Mouse (Mus musculus) kidney, postnatal 0 days (tissue): ENCODE results near the gene H1foo. TPM values are rescaled to one million over a fixed set of nuclear protein-coding genes. Genes with fewer than 3 reads are reported as not detected.

ENCODE experiments used
- ATAC-seq: fragments of 200-750 bp; cut with Nextera tagmentation; replicated peaks from 2 replicates; pipeline ENCODE4 v1.8.0; 2017; ENCODE audit warnings: low read depth, moderate number of reproducible peaks, moderate TSS enrichment, moderate library complexity; ENCODE audit not compliant: low FRiP score
- DNase-seq: peaks from one replicate; pipeline ENCODE4 v3.0.0-alpha.2; 2016; ENCODE audit warnings: low spot score
- H3K27ac ChIP-seq: fragments of 300-500 bp; sonication (generic); 2 replicates; pipeline ENCODE4 v1.5.1; 2014; ENCODE audit warnings: mild to moderate bottlenecking
- H3K27me3 ChIP-seq: fragments of 300-500 bp; sonication (generic); 2 replicates; pipeline ENCODE4 v1.6.1; 2014; ENCODE audit warnings: low read length, mixed read lengths; ENCODE audit not compliant: insufficient read depth
- H3K36me3 ChIP-seq: fragments of 300-500 bp; sonication (generic); 2 replicates; pipeline ENCODE4 v1.6.1; 2014; ENCODE audit warnings: low read length, mixed read lengths; ENCODE audit not compliant: insufficient read depth
- H3K4me1 ChIP-seq: fragments of 300-500 bp; sonication (generic); replicated peaks from 2 replicates; pipeline ENCODE4 v1.6.1; 2014; ENCODE audit warnings: antibody characterized with exemption, low read length, mixed read lengths; ENCODE audit not compliant: insufficient read depth
- H3K4me2 ChIP-seq: fragments of 300-500 bp; sonication (generic); 2 replicates; pipeline ENCODE4 v1.6.1; 2014; ENCODE audit warnings: mild to moderate bottlenecking, low read length, moderate library complexity, mixed read lengths
- H3K4me3 ChIP-seq: fragments of 300-500 bp; sonication (generic); replicated peaks from 2 replicates; pipeline ENCODE4 v1.5.1; 2014; ENCODE audit warnings: low read depth, low read length
- H3K9ac ChIP-seq: fragments of 300-500 bp; sonication (generic); 2 replicates; pipeline ENCODE4 v1.6.1; 2014; ENCODE audit warnings: low read depth, low read length
- H3K9me3 ChIP-seq: fragments of 300-500 bp; sonication (generic); replicated peaks from 2 replicates; pipeline ENCODE4 v1.6.1; 2016; ENCODE audit warnings: low read length, inconsistent platforms, mixed read lengths
- CTCF ChIP-seq: IDR thresholded peaks from 2 replicates; pipeline ENCODE4 v1.5.1; 2016; ENCODE audit warnings: antibody characterized with exemption, low read depth, mild to moderate bottlenecking, moderate library complexity
- WGBS: fragments of 180-500 bp; shearing (Covaris S2); extraction: QIAGEN DNeasy Blood & Tissue Kit; methylation state at CpG from one replicate; pipeline ENCODE4 v1.1.7; 2014; 5-methylcytosine and 5-hydroxymethylcytosine counted together
- polyA plus RNA-seq: library from polyadenylated mRNA; unstranded; fragments of >200 nt; fragmentation: Nextera tagmentation; extraction: Ambion mirVana; gene quantifications from 2 replicates; pipeline ENCODE4 v1.2.1, GENCODE M21; 2015

H1foo gene
- polyA plus RNA-seq, 1 experiment from 2014 or later: not detected

DNA sequence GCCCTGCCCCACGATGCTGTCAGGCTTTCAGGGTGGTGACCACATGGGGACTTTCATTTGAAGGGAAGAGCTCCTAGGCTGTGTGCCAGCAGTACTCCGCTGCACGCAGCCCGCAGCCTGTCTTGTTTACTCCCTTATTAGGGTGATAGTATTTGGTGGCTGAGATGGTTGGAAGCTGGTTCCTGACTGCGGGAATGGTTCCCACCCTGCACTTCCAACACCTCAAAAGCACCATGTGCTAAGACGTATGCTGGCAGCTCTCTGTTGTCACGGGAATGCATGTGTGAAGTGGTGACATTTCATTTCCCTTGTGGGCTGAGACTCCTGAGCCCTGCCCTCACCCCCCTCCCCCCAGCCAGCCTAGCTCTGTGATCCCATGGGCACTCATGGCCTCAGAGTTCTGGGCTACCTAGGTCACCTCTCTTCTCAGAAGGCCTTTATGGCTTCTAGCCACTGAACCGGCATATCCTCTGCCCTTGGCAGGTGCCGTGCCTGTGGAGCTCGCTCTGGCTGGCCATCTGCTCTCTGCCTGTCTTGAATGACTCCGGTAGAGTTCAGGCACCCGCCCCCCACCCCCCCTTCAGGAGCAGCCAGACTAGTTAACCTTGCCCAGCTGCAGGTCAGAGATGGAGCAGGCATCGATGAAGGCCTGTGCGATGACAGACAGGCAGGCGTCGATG is 12.3 kb downstream of the H1foo start:
- peaks cover 17% of the 10 kb centered on the region for H3K4me1 ChIP-seq
- H3K4me2 ChIP-seq: no peak overlapping the region
- H3K4me3 ChIP-seq: no peak overlapping the region
- peak; percentile 75 for ATAC-seq
- H3K9me3 ChIP-seq: no peaks in the 10 kb centered on the region
- H3K27ac ChIP-seq: peak overlapping the region; percentile 54
- no peak for TF ChIP-seq CTCF
- no peaks in the 10 kb centered on the region for H3K27me3 ChIP-seq
- H3K36me3 ChIP-seq: peaks cover 38% of the 10 kb centered on the region
- no peak overlapping the region for H3K9ac ChIP-seq
- peak; percentile 90 for DNase-seq
- WGBS: 29% methylated on average over 16 of the region's 16 CpGs

DNA sequence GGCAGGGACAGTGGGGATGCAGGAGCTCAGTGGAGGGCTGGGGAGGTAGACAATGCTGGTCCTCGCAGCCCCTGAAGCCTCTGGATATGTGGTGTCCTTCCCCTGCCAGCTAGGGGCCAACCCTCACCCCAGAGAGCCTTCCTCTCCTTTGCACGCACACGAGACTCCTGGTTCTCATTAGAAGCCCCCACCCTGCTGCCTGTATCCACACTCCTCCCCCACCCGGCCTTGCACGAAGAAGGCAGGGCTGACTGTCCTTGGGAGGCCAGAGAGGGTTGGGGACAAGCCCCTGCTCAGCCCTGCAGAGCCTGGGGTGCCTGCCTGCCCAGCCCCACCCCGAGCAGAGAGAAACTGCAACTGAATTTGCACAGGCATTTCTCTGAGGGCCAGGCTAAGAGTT is 12.9 kb downstream of the H1foo start:
- H3K9me3 ChIP-seq: no peaks in the 10 kb centered on the region
- H3K4me2 ChIP-seq: no peak overlapping the region
- 41% methylated on average over 6 of the region's 6 CpGs for WGBS
- ATAC-seq (no peak), DNase-seq (no peak)
- peaks cover 17% of the 10 kb centered on the region for H3K4me1 ChIP-seq
- H3K27me3 ChIP-seq: no peaks in the 10 kb centered on the region
- H3K27ac ChIP-seq: peak overlapping the region; percentile 54; the same call in 1 of the 2 replicates
- H3K36me3 ChIP-seq: peaks cover 44% of the 10 kb centered on the region
- no peak for TF ChIP-seq CTCF
- no peak overlapping the region for H3K4me3 ChIP-seq
- no peak overlapping the region for H3K9ac ChIP-seq

DNA sequence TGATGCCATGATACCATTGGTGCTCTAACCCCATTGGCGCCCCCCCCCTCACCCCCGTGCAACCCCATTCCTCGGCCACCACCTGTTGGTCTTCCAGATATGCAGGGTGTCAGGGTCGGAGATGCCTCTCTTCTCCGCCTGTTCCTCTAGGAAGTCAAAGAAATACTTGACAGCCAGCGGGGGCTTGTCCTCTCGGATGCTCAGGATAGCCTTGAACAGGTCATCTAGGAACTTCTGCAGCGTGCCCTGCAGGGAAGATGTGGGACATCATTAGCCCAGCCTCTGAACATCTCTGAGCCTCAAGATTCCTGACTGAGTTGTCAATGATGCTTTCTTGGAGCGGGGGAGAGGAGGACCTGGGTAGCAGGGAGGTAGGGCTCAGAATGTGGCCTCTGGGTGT is 13.7 kb downstream of the H1foo start:
- no peak overlapping the region for H3K4me3 ChIP-seq
- H3K4me1 ChIP-seq: peaks cover 17% of the 10 kb centered on the region
- peaks cover 45% of the 10 kb centered on the region for H3K36me3 ChIP-seq
- DNase-seq (no peak), ATAC-seq (no peak)
- no peaks in the 10 kb centered on the region for H3K27me3 ChIP-seq
- no peak overlapping the region for H3K27ac ChIP-seq
- H3K4me2 ChIP-seq: no peak overlapping the region
- no peak for TF ChIP-seq CTCF
- H3K9me3 ChIP-seq: no peaks in the 10 kb centered on the region
- H3K9ac ChIP-seq: no peak overlapping the region
- 92% methylated on average over 9 of the region's 9 CpGs for WGBS

DNA sequence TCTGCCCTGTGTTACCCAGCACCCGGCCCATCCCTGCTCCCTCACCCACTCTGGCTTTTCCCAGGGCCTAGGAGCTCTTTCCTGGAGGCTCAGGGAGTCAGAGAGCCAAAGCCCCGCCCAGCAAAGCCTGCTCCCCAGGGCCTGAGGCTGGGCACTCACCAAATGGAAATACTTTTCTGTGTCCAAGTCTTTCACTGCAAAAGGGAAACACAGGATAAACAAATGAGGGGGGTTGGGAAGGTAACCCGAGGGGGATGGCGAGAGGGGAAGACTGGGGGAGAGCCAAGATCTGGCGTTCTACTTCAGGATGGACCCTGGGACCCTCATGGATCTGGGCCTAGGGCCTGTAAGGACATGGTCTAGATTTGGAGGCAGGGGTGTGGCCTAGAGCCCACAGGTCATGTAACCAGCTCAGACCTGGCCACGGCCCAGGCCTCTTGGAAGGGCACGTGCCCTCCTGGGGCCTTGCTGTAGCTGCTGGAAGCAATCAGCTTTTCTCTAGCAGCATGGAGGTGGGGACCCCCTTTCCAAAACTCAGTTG is 14.5 kb downstream of the H1foo start:
- no peaks in the 10 kb centered on the region for H3K9me3 ChIP-seq

DNA sequence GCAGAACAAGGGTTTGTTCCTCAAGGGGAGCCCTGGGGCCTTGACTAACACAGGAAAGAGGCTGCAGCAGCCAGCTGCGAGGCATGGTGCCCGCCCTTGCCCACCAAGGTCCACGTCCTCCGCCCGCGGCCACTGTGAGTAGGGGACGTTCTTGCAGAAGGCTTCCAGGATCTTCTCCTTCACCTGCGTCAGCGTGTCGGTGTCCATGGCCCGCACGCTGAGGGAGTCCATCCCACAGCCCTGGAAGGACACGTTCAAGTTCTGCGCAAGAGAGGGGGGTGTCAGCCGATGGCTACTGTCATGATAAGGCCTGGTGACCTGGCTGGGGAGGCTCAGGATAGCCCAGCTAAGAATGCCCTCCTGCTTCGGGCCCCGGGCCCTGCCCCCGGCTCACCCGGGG is 15.6 kb downstream of the H1foo start:
- no peak for ATAC-seq
- no peak overlapping the region for H3K4me2 ChIP-seq
- no peak for DNase-seq
- no peak overlapping the region for H3K4me3 ChIP-seq
- H3K27me3 ChIP-seq: no peaks in the 10 kb centered on the region
- TF ChIP-seq CTCF: no peak
- no peak overlapping the region for H3K9ac ChIP-seq
- no peaks in the 10 kb centered on the region for H3K9me3 ChIP-seq
- H3K4me1 ChIP-seq: peaks cover 17% of the 10 kb centered on the region
- H3K27ac ChIP-seq: no peak overlapping the region
- 91% methylated on average over 19 of the region's 19 CpGs for WGBS
- H3K36me3 ChIP-seq: peaks cover 54% of the 10 kb centered on the region

More for the DNA sequence above, 14.5 kb downstream of the H1foo start:
- peaks cover 49% of the 10 kb centered on the region for H3K36me3 ChIP-seq
- no peak overlapping the region for H3K4me2 ChIP-seq
- DNase-seq (no peak), ATAC-seq (no peak)
- peak overlapping the region; percentile 4 for H3K27ac ChIP-seq
- H3K9ac ChIP-seq: no peak overlapping the region
- no peak for TF ChIP-seq CTCF
- H3K4me3 ChIP-seq: no peak overlapping the region
- 57% methylated on average over 7 of the region's 7 CpGs for WGBS
- H3K27me3 ChIP-seq: no peaks in the 10 kb centered on the region
- peaks cover 17% of the 10 kb centered on the region for H3K4me1 ChIP-seq

DNA sequence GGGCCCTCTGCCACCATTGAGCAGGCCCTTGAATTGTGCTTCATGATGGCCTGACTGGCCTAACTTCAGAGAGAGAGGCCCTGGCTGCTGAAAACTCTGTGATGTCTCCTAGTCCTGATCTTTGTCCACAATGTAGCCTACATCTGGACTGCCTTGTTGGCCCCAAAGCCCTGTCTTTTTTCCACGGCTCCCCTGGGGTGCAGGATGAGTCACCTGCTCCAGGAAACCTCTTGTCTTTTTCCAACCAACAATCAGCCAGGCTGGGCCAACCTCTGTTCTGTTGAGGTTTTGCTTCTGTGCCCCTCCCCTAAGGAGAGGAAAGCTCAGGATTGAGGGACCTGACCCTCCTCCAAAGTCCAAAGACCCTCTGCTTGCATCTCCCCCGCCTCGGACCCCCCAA is 17.0 kb downstream of the H1foo start:
- Histone ChIP-seq H3K27ac (no peak overlapping the region), H3K27me3 (no peaks in the 10 kb centered on the region), H3K9ac (no peak overlapping the region), H3K4me2 (no peak overlapping the region), H3K9me3 (no peaks in the 10 kb centered on the region), H3K4me3 (no peak overlapping the region), H3K36me3 (peaks cover 54% of the 10 kb centered on the region), H3K4me1 (peaks cover 13% of the 10 kb centered on the region)
- no peak for DNase-seq
- TF ChIP-seq CTCF: no peak
- ATAC-seq: no peak
- WGBS: 87% methylated on average over 3 of the region's 3 CpGs
